Mouse (Mus musculus): ENCODE data around the gene Kazald1. TPM values are rescaled to one million over a fixed set of nuclear protein-coding genes. Genes with fewer than 3 reads are reported as not detected.

Gene Kazald1
- polyA plus RNA-seq, 1 experiment from 2014 or later, result 0.38 TPM

GRCm38 (mm10) chr19:45047935-45048643 lies 27.0 kb upstream of the Kazald1 start:
- Histone ChIP-seq H3K27me3 (ENCODE audit: insufficient read depth, low read length) (peaks cover 35% of the 10 kb centered on the region), H3K9ac (replicated peaks) (peak overlapping the region; percentile 68), H3K4me3 (ENCODE audit: low read depth, low read length) (peak overlapping the region; percentile 59), H3K9me3 (ENCODE audit: low read length) (no peaks in the 10 kb centered on the region), H3K4me1 (ENCODE audit: insufficient read depth) (peaks cover 25% of the 10 kb centered on the region), H3K27ac (ENCODE audit: low read depth) (peak overlapping the region; percentile 87), H3K36me3 (replicated peaks; ENCODE audit: insufficient read depth, low read length) (0 out of 2 replicates have a peak, but pooled peaks cover 2% of the 10 kb centered on the region), H3K4me2 (ENCODE audit: low read depth, low read length) (peak overlapping the region; percentile 86)
- ATAC-seq (peak; percentile 75), DNase-seq (peak; percentile 62)
- WGBS (ENCODE audit: insufficient replicate concordance), result 26% methylated on average over 11 of the region's 11 CpGs
- TF ChIP-seq CTCF (IDR thresholded peaks at IDR 0.05; ENCODE audit: low read depth), result no peak
- TF ChIP-seq EP300 (IDR thresholded peaks at IDR 0.05; ENCODE audit: low read depth), result no peak

DNA sequence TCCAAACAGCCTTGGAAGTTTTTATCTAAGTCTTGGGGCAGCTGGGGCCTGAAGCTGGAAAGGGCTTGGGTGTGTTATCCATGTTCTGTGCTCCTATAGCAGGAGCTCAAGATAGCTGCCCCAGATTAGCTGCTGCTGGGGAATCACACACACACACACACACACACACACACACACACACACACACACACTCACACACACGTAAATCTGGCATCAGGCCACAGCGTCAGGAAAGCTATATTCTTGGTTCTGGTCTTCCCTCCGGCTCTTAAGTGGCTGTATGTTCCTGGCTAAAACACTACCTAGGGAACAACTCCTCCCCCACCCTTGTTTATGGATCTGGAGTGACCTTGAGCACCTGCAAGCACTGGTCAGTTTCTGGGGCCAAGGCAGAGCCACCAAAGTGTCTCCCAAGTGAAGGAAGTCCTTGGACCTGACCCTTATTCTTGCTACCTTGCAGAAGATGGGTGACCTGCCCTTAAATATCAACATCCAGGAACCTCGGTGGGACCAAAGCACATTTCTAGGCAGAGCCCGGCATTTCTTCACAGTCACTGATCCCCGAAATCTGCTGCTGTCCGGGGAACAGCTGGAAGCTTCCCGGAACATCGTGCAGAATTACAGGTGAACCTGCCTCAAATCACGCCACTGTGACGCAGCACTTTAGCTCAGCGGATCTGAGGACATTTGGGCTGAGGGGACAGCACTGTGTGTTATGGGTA lies 26.2 kb upstream of the Kazald1 start:
- Histone ChIP-seq H3K4me3 (ENCODE audit: low read depth, low read length) (0 out of 2 replicates have a peak overlapping the region, but pooled peaks have one; percentile 59), H3K9ac (replicated peaks) (peak overlapping the region; percentile 68; the same call in 1 of the 2 replicates), H3K4me2 (ENCODE audit: low read depth, low read length) (peak overlapping the region; percentile 86)

GRCm38 (mm10) chr19:45049523-45049922 lies 25.5 kb upstream of the Kazald1 start:
- Histone ChIP-seq H3K27ac (ENCODE audit: low read depth) (no peak overlapping the region), H3K9ac (replicated peaks) (no peak overlapping the region)
- 68% methylated on average over 9 of the region's 9 CpGs for WGBS (ENCODE audit: insufficient replicate concordance)

More for the DNA sequence above, 26.2 kb upstream of the Kazald1 start:
- WGBS (ENCODE audit: insufficient replicate concordance), result 84% methylated on average over 12 of the region's 12 CpGs
- TF ChIP-seq CTCF (IDR thresholded peaks at IDR 0.05; ENCODE audit: low read depth), result no peak
- H3K4me1 ChIP-seq (ENCODE audit: insufficient read depth), result peaks cover 25% of the 10 kb centered on the region
- peak overlapping the region; percentile 87; the same call in 1 of the 2 replicates for H3K27ac ChIP-seq (ENCODE audit: low read depth)
- H3K36me3 ChIP-seq (replicated peaks; ENCODE audit: insufficient read depth, low read length), result 0 out of 2 replicates have a peak, but pooled peaks cover 2% of the 10 kb centered on the region
- DNase-seq (no peak), ATAC-seq (no peak)
- peaks cover 32% of the 10 kb centered on the region for H3K27me3 ChIP-seq (ENCODE audit: insufficient read depth, low read length)
- no peaks in the 10 kb centered on the region for H3K9me3 ChIP-seq (ENCODE audit: low read length)

DNA sequence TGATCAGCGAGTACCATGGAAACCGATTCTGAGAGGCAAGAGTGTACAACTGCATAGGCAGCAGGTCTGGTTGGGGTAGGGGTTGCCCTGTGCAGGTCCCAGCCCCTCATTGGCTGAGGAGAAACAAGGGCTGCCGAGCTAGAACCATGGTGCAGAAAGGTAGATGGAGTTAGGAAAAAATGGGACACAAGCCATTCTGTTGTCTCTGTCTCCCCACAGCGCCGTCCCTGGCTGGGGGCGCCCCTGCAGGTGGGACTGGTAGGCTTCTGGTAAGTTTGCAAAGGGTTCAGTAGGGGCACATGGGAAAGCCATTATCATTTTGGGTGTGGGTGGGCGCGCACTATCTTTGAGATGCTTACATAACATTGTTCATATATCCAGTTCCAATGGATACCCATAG lies 21.6 kb upstream of the Kazald1 start:
- TF ChIP-seq CTCF (IDR thresholded peaks at IDR 0.05; ENCODE audit: low read depth), result no peak
- TF ChIP-seq EP300 (IDR thresholded peaks at IDR 0.05; ENCODE audit: low read depth), result no peak
- no peak for ATAC-seq
- WGBS (ENCODE audit: insufficient replicate concordance), result 88% methylated on average over 8 of the region's 8 CpGs

More at GRCm38 (mm10) chr19:45049523-45049922, 25.5 kb upstream of the Kazald1 start:
- no peak overlapping the region for H3K4me2 ChIP-seq (ENCODE audit: low read depth, low read length)
- H3K27me3 ChIP-seq (ENCODE audit: insufficient read depth, low read length), result peaks cover 27% of the 10 kb centered on the region
- H3K4me1 ChIP-seq (ENCODE audit: insufficient read depth), result peaks cover 25% of the 10 kb centered on the region
- no peak overlapping the region for H3K4me3 ChIP-seq (ENCODE audit: low read depth, low read length)
- no peak for ATAC-seq
- DNase-seq, result no peak
- 0 out of 2 replicates have a peak, but pooled peaks cover 2% of the 10 kb centered on the region for H3K36me3 ChIP-seq (replicated peaks; ENCODE audit: insufficient read depth, low read length)
- no peaks in the 10 kb centered on the region for H3K9me3 ChIP-seq (ENCODE audit: low read length)
- TF ChIP-seq EP300 (IDR thresholded peaks at IDR 0.05; ENCODE audit: low read depth) (no peak), CTCF (IDR thresholded peaks at IDR 0.05; ENCODE audit: low read depth) (no peak)

DNA sequence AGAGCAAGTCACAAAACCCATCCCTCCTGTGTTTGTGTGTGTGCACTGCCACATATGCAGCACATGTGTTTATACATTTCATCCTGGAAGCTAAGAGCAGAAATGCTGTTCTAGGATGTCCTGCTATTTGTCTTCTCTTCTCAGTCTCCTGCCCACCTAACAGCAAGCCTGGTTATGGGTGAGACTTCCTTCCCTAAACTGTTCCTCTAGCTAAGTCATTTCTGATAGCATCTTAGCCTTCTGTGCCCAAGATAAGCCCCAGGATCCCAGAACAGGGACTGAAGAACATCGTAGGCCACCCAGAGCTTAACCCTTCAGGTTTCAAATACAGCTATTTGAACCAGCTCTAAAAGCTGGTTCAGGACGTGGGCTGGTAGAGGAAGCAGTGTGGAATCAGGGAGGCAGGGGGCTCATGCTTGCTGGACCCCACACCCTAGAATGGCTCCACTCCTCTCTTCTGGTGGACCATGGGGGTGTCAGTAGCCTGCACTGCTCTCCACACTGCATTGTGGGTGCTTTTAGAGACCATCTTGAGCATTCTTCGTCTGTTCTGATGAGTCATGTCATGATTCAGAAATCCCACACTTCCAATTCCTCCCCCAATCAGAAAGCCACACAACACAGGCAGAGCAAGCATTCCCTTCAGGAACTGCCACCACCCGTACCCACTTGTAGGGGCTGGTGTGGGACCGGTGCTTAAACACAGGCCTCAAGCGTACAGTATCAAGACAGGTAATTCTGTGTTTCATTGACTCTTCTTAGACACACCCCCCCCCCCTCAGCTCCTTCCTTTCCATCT lies 19.9 kb upstream of the Kazald1 start:
- Histone ChIP-seq H3K36me3 (replicated peaks; ENCODE audit: insufficient read depth, low read length) (0 out of 2 replicates have a peak, but pooled peaks cover 2% of the 10 kb centered on the region), H3K4me3 (ENCODE audit: low read depth, low read length) (no peak overlapping the region), H3K9me3 (ENCODE audit: low read length) (no peaks in the 10 kb centered on the region), H3K27me3 (ENCODE audit: insufficient read depth, low read length) (no peaks in the 10 kb centered on the region), H3K27ac (ENCODE audit: low read depth) (no peak overlapping the region), H3K4me1 (ENCODE audit: insufficient read depth) (peaks cover 25% of the 10 kb centered on the region), H3K4me2 (ENCODE audit: low read depth, low read length) (no peak overlapping the region), H3K9ac (replicated peaks) (no peak overlapping the region)
- no peak for ATAC-seq
- TF ChIP-seq CTCF (IDR thresholded peaks at IDR 0.05; ENCODE audit: low read depth), result no peak
- TF ChIP-seq EP300 (IDR thresholded peaks at IDR 0.05; ENCODE audit: low read depth), result no peak
- no peak for DNase-seq
- 66% methylated on average over 6 of the region's 6 CpGs for WGBS (ENCODE audit: insufficient replicate concordance)

More for the DNA sequence above, 21.6 kb upstream of the Kazald1 start:
- Histone ChIP-seq H3K36me3 (replicated peaks; ENCODE audit: insufficient read depth, low read length) (0 out of 2 replicates have a peak, but pooled peaks cover 2% of the 10 kb centered on the region), H3K4me2 (ENCODE audit: low read depth, low read length) (no peak overlapping the region), H3K27ac (ENCODE audit: low read depth) (no peak overlapping the region), H3K9ac (replicated peaks) (no peak overlapping the region), H3K27me3 (ENCODE audit: insufficient read depth, low read length) (no peaks in the 10 kb centered on the region), H3K4me3 (ENCODE audit: low read depth, low read length) (no peak overlapping the region), H3K9me3 (ENCODE audit: low read length) (no peaks in the 10 kb centered on the region), H3K4me1 (ENCODE audit: insufficient read depth) (peaks cover 15% of the 10 kb centered on the region)
- DNase-seq, result no peak
